Mouse (Mus musculus) thymus, adult 2 months (tissue): Measurements from ENCODE around the gene Abtb2. TPM values are rescaled to one million over a fixed set of nuclear protein-coding genes. Genes with fewer than 3 reads are reported as not detected.

Experiments used
- DNase-seq: peaks from one replicate; pipeline ENCODE4 v3.0.0; 2021
- H3K27ac ChIP-seq: fragments of 200-500 bp; 2 replicates; pipeline ENCODE4 v1.5.1; 2012; ENCODE audit warnings: low read length, control low read depth; ENCODE audit not compliant: control insufficient read depth, insufficient read depth
- H3K27me3 ChIP-seq: fragments of 200-500 bp; 2 replicates; pipeline ENCODE4 v1.6.1; 2012; ENCODE audit warnings: mild to moderate bottlenecking, low read length, moderate library complexity, mixed read lengths; ENCODE audit not compliant: control insufficient read depth, insufficient read depth
- H3K36me3 ChIP-seq: fragments of 200-500 bp; 2 replicates; pipeline ENCODE4 v1.6.1; 2012; ENCODE audit warnings: mild to moderate bottlenecking, low read length, moderate library complexity; ENCODE audit not compliant: control insufficient read depth, insufficient read depth
- H3K4me1 ChIP-seq: fragments of 200-500 bp; replicated peaks from 2 replicates; pipeline ENCODE4 v1.6.1; 2012; ENCODE audit warnings: low read length; ENCODE audit not compliant: control insufficient read depth, insufficient read depth
- H3K4me3 ChIP-seq: fragments of 200-500 bp; 2 replicates; pipeline ENCODE4 v1.5.1; 2012; ENCODE audit warnings: mild to moderate bottlenecking, low read length, control low read depth, moderate library complexity; ENCODE audit not compliant: control insufficient read depth, insufficient read depth
- CTCF ChIP-seq: fragments of 200-500 bp; IDR thresholded peaks from 2 replicates; pipeline ENCODE4 v1.5.1; 2012; ENCODE audit warnings: mild to moderate bottlenecking, control low read depth, low read length, moderate library complexity, borderline replicate concordance; ENCODE audit not compliant: control insufficient read depth, poor library complexity, insufficient read depth; ENCODE audit errors: extremely low read depth
- POLR2A ChIP-seq: fragments of 200-500 bp; IDR thresholded peaks from 2 replicates; pipeline ENCODE4 v1.6.1; 2012; ENCODE audit warnings: mild to moderate bottlenecking, low read length, control low read depth, moderate library complexity; ENCODE audit not compliant: control insufficient read depth, poor library complexity, insufficient read depth; ENCODE audit errors: extremely low read depth
- WGBS: fragments of 180-500 bp; shearing (Covaris S2); methylation state at CpG from one replicate; pipeline ENCODE4 v1.1.7; 2018; 5-methylcytosine and 5-hydroxymethylcytosine counted together
- polyA plus RNA-seq: library from polyadenylated mRNA; depleted of rRNA; stranded (reverse); fragments of >200 nt; gene quantifications from 2 replicates; pipeline ENCODE4 v1.2.3, GENCODE M21; 2012

Abtb2 gene
- polyA plus RNA-seq, 1 experiment, result 110 TPM

- WGBS, result 23% methylated on average over 4 of the region's 4 CpGs
- Histone ChIP-seq H3K36me3 (no peaks in the 10 kb centered on the region), H3K4me1 (peaks cover 35% of the 10 kb centered on the region)
Observed at GRCm38 (mm10) chr2:103652121-103652520, 86.0 kb downstream of the Abtb2 start.

GRCm38 (mm10) chr2:103655037-103655436 is 88.9 kb downstream of the Abtb2 start:
- H3K36me3 ChIP-seq, result no peaks in the 10 kb centered on the region
- H3K27ac ChIP-seq, result no peak overlapping the region
- TF ChIP-seq POLR2A, result no peak
- TF ChIP-seq CTCF, result no peak
- H3K4me3 ChIP-seq, result no peak overlapping the region
- no peaks in the 10 kb centered on the region for H3K27me3 ChIP-seq
- no peak for DNase-seq
- H3K4me1 ChIP-seq, result peaks cover 51% of the 10 kb centered on the region
- WGBS, result 93% methylated on average over 1 of the region's 1 CpGs

More at GRCm38 (mm10) chr2:103652121-103652520, 86.0 kb downstream of the Abtb2 start:
- Histone ChIP-seq H3K27me3 (no peaks in the 10 kb centered on the region), H3K27ac (peak overlapping the region; percentile 67; the same call in 1 of the 2 replicates), H3K4me3 (no peak overlapping the region)
- DNase-seq, result peak; percentile 58
- TF ChIP-seq CTCF, result no peak
- no peak for TF ChIP-seq POLR2A

GRCm38 (mm10) chr2:103656028-103656427 is 89.9 kb downstream of the Abtb2 start:
- TF ChIP-seq POLR2A (no peak), CTCF (no peak)
- Histone ChIP-seq H3K36me3 (no peaks in the 10 kb centered on the region), H3K27me3 (no peaks in the 10 kb centered on the region), H3K4me3 (no peak overlapping the region), H3K4me1 (peaks cover 53% of the 10 kb centered on the region), H3K27ac (no peak overlapping the region)
- no peak for DNase-seq

GRCm38 (mm10) chr2:103659167-103659566 is 93.1 kb downstream of the Abtb2 start:
- Histone ChIP-seq H3K36me3 (no peaks in the 10 kb centered on the region), H3K4me3 (no peak overlapping the region), H3K4me1 (peaks cover 61% of the 10 kb centered on the region), H3K27me3 (no peaks in the 10 kb centered on the region), H3K27ac (peak overlapping the region; percentile 21)
- TF ChIP-seq CTCF (no peak), POLR2A (no peak)
- DNase-seq, result no peak
- WGBS, result 51% methylated on average over 4 of the region's 4 CpGs

GRCm38 (mm10) chr2:103659648-103660556 is 93.8 kb downstream of the Abtb2 start:
- H3K27ac ChIP-seq, result peak overlapping the region; percentile 21
- H3K36me3 ChIP-seq, result no peaks in the 10 kb centered on the region
- H3K4me3 ChIP-seq, result no peak overlapping the region
- H3K4me1 ChIP-seq, result peaks cover 59% of the 10 kb centered on the region
- no peak for DNase-seq
- no peak for TF ChIP-seq POLR2A
- no peak for TF ChIP-seq CTCF
- H3K27me3 ChIP-seq, result no peaks in the 10 kb centered on the region
- 61% methylated on average over 15 of the region's 15 CpGs for WGBS

- H3K36me3 ChIP-seq, result no peaks in the 10 kb centered on the region
- H3K4me3 ChIP-seq, result no peak overlapping the region
- H3K4me1 ChIP-seq, result peaks cover 57% of the 10 kb centered on the region
- peak overlapping the region; percentile 31; the same call in 1 of the 2 replicates for H3K27ac ChIP-seq
- no peak for DNase-seq
- TF ChIP-seq CTCF, result no peak
- 42% methylated on average over 1 of the region's 1 CpGs for WGBS
- H3K27me3 ChIP-seq, result no peaks in the 10 kb centered on the region
Observed at GRCm38 (mm10) chr2:103661696-103662095, 95.6 kb downstream of the Abtb2 start.
